Mouse (Mus musculus): ENCODE measurements at regions not wholly inside any gene's neighbourhood (a gene's known extent, or its start where the extent isn't known, plus 50 kb on each side); places are given as distances from the start of the nearest gene placed in this dataset.

- ATAC-seq (ENCODE audit: low TSS enrichment) = no peak
Measured at GRCm38 (mm10) chr11:71658346-71658745, 91.4 kb upstream of the Wscd1 start.

GRCm38 (mm10) chr11:71670111-71671050 lies 79.3 kb upstream of the Wscd1 start:
- ATAC-seq (ENCODE audit: low TSS enrichment) = no peak

DNA sequence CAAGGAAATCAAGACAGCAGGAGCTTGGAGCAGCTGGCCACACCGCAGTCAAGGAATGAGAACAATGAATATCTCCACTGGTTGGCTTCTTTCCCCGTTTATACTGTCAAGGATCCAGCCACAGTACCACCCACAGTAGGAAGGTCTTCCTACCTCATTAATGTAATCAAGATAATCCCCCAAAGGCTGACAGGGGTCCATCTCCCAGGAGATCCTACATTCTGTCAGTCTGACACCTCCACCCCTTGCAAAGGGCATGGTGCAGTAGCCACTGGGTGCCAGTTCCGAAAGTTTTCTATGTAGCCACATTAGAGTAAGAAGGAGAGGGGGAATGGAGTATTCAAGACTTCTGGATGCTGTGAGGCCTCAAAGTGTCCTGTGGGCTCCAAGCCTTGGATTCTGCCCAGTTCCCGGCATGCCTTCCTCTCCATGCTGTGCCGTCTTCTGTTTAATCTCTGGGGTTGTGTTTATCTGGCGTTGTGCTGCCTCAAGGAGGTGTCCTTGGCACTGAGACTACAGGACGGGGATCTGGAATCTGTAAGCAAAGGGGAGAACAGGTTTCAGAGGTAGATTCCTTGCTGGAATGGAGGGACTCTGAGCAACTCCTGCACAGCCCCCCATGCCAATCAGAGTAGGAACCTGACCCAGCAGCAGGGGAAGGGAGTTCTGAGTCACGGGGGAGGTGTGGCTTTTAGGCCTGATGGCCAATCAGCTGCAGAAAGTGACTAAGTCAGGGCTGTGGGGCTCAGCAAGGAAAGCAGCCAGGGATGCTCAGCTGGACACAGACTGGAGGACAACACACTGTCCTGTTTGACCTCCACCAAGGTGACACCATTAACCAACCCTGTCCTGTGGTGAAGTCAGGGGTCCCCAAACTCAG lies 77.3 kb upstream of the Wscd1 start:
- no peak for ATAC-seq (ENCODE audit: low TSS enrichment)

DNA sequence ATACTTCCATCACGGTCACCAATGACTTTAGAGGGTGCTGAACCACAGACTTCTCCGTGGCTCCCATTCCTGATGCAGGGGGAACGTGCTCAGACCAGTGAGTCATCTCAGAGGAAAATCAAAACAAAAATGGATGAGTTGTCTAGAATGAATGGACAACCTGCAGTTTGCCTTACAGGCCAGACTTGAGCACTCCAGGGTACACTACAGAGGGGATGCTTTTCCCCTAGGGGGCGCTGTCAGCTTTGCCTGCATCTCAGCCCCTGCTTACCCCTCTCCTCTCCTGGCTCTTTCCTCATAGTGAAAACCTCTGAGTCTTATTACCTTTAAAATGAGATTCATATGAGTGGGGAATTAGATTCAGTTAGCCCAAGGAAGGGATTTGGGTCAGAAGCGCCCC lies 75.4 kb upstream of the Wscd1 start:
- no peak for ATAC-seq (ENCODE audit: low TSS enrichment)

DNA sequence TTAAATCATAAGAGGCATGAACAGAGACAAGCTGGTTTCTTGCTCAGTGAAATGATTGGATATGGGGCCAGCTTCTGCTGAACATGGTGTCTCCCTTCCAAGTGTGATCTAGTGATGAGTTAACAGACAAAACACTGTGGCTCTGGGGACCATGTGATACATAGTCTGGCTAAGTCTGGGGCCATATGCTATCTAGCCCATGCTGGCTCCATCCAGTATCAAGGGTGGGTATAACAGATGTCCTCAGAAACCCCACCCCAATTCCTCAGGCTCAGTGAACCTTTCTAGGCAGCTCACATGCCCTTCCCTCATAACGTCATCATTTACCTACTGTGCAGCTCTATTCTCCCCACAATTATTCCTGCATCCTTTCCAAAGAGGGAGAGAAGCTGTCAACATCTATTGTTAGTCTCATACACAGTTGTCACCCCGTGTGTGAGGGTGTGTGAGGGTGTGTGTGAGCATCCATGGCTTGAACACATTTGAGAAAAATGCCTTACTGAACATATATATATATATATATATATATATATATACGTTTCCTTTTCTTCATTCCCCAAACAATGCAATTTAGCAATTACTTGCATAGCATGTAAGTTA lies 73.9 kb upstream of the Wscd1 start:
- no peak for ATAC-seq (ENCODE audit: low TSS enrichment)

DNA sequence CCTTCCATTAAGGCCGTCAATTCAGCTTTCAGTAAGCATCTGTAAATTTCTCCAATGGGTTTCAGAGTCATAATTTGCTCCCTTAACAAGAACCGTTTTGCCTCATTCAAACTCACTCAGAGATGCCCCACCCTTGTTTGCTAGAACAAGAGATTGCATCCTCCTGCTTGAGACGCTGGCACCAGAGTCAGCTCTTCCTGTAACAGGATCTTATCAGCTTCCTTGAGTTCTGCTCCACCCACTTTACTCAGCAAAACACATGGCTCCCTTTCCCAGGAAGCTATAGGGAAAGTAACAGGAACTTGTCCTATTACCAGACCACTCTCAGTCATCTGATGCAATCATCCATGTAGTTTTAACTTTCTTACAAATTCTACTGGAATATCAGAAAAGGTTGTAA lies 52.7 kb upstream of the Wscd1 start:
- ATAC-seq (ENCODE audit: low TSS enrichment) = no peak

GRCm38 (mm10) chr11:71698836-71699235 lies 50.9 kb upstream of the Wscd1 start:
- no peak for ATAC-seq (ENCODE audit: low TSS enrichment)

Data from frontal cortex, adult (tissue).